Mouse (Mus musculus): Measurements from ENCODE around the gene Ankrd17.

Ankrd17 gene

DNA sequence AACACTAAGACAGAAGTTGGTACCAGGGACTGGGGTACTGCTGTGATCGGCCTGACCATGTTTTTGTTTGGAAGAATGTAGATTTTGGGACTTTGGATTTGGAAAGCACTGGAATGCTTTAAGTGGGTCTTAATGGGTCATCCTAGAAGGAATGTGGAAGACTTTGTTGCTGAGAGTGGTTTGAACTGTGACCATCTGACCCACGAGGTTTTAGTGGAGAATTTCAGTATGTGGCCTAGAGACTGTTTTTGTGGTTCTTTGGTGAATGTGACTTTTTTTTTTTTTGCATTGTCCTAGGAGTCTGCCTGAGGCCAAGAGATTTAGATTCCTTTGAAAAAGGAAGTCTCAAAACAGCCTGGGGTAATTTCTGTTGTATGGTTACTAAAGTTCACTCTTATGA lies 119.4 kb downstream of the Ankrd17 start:
- H3K27me3 ChIP-seq (ENCODE audit: insufficient read depth, low read length), result no peaks in the 10 kb centered on the region
- TF ChIP-seq POU5F1 (IDR thresholded peaks at IDR 0.05; ENCODE audit: borderline replicate concordance, low read length) (no peak), NANOG (IDR thresholded peaks at IDR 0.05; ENCODE audit: borderline replicate concordance, low read length) (peak; percentile 73)
- no peaks in the 10 kb centered on the region for H3K9me3 ChIP-seq (ENCODE audit: low read length)
- H3K4me3 ChIP-seq (replicated peaks; ENCODE audit: low read length), result peak overlapping the region; percentile 72
- peaks cover 53% of the 10 kb centered on the region for H3K4me1 ChIP-seq (replicated peaks; ENCODE audit: low read depth, low read length)
- H3K36me3 ChIP-seq (ENCODE audit: insufficient read depth, low read length), result peaks cover 60% of the 10 kb centered on the region

DNA sequence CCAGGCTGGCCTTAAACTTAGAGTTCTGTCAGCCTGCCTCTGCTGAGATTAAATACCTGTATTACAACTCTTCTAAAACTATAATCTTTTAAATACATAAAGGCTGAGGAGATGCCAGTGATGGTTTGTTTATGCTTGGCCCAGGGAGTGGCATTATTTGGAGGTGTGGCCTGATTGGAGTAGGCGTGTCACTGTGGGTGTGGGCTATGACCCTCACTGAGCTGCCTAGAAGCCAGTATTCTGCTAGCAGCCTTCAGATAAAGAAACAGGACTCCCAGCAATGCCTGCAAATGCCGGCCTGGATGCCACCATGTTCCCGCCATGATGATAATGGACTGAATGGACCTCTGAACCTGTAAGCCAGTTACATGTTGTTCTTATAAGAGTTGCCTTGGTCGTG lies 119.8 kb downstream of the Ankrd17 start:
- peaks cover 60% of the 10 kb centered on the region for H3K36me3 ChIP-seq (ENCODE audit: insufficient read depth, low read length)
- H3K27me3 ChIP-seq (ENCODE audit: insufficient read depth, low read length), result no peaks in the 10 kb centered on the region
- no peaks in the 10 kb centered on the region for H3K9me3 ChIP-seq (ENCODE audit: low read length)
- H3K4me3 ChIP-seq (replicated peaks; ENCODE audit: low read length), result peak overlapping the region; percentile 72
- peaks cover 53% of the 10 kb centered on the region for H3K4me1 ChIP-seq (replicated peaks; ENCODE audit: low read depth, low read length)
- TF ChIP-seq CTCF (conservative IDR thresholded peaks at IDR 0.05; ENCODE audit: low read length), result no peak
- TF ChIP-seq POU5F1 (IDR thresholded peaks at IDR 0.05; ENCODE audit: borderline replicate concordance, low read length), result no peak
- no peak for TF ChIP-seq NANOG (IDR thresholded peaks at IDR 0.05; ENCODE audit: borderline replicate concordance, low read length)

DNA sequence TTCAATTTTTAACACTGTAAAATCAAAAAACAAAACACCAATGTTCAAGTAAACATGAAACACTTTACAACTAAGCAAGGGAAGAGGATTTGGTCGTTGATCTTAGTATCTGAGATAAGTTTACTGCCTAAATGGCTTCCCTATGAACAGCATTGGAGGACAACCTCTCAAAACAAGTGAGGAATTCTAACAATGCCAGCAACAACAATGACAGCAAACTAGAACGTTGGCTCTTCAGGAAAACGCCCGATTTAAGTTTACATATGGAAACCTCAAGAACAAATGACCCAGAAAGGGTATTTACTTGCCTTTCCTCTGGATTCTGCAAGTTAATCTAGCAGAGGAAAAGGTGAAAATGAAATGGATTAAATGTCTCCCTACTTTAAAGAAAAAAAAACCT lies 121.0 kb downstream of the Ankrd17 start:
- peaks cover 57% of the 10 kb centered on the region for H3K4me1 ChIP-seq (replicated peaks; ENCODE audit: low read depth, low read length)
- peaks cover 58% of the 10 kb centered on the region for H3K36me3 ChIP-seq (ENCODE audit: insufficient read depth, low read length)
- H3K4me3 ChIP-seq (replicated peaks; ENCODE audit: low read length), result no peak overlapping the region
- TF ChIP-seq NANOG (IDR thresholded peaks at IDR 0.05; ENCODE audit: borderline replicate concordance, low read length) (no peak), CTCF (conservative IDR thresholded peaks at IDR 0.05; ENCODE audit: low read length) (no peak), POU5F1 (IDR thresholded peaks at IDR 0.05; ENCODE audit: borderline replicate concordance, low read length) (no peak)
- H3K27me3 ChIP-seq (ENCODE audit: insufficient read depth, low read length), result no peaks in the 10 kb centered on the region
- no peaks in the 10 kb centered on the region for H3K9me3 ChIP-seq (ENCODE audit: low read length)

DNA sequence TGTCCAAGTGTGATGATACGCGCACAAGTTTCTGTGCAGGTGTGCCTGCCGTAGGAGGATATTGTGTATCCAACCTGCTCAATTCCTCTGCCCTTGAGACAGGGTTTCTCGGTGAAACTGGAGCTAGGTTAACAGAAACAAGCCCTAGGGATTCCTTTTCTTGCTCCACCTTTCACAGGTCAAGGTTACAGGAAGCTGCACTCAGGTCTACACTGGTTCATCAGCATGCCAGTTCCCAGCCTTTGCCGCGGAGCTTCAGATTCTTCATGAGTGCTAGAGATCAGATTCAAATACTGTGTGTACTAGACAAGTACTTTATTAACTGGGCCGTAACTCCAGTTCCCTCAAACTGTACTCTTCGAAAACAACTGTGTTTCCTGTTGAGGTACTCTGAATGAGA lies 131.2 kb downstream of the Ankrd17 start:
- Histone ChIP-seq H3K27me3 (ENCODE audit: insufficient read depth, low read length) (no peaks in the 10 kb centered on the region), H3K9me3 (ENCODE audit: low read length) (no peaks in the 10 kb centered on the region), H3K4me3 (replicated peaks; ENCODE audit: low read length) (peak overlapping the region; percentile 23; the same call in 1 of the 2 replicates), H3K4me1 (replicated peaks; ENCODE audit: low read depth, low read length) (peaks cover 39% of the 10 kb centered on the region), H3K36me3 (ENCODE audit: insufficient read depth, low read length) (peaks cover 79% of the 10 kb centered on the region)
- peak; percentile 27; the same call in 1 of the 2 replicates for TF ChIP-seq NANOG (IDR thresholded peaks at IDR 0.05; ENCODE audit: borderline replicate concordance, low read length)
- TF ChIP-seq CTCF (conservative IDR thresholded peaks at IDR 0.05; ENCODE audit: low read length), result no peak

DNA sequence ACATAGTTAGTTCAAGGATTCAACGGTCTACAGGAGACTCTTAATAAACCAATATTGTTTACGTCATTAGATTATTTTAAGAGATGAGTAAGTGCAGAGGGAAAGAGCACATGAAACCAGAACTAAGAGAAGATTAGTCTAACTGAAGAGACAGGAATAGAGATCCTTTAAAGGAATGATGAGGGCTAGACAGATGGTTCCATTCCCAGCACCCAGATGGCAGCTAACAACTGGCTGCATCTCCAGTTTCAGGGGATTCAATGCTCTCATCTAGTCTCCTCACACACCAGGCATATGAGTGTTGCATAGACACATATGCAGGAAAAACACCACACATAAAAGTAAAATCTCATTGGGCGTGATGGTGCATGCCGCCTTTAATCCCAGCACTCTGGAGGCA lies 133.1 kb downstream of the Ankrd17 start:
- H3K4me1 ChIP-seq (replicated peaks; ENCODE audit: low read depth, low read length), result peaks cover 33% of the 10 kb centered on the region
- H3K36me3 ChIP-seq (ENCODE audit: insufficient read depth, low read length), result peaks cover 81% of the 10 kb centered on the region
- TF ChIP-seq POU5F1 (IDR thresholded peaks at IDR 0.05; ENCODE audit: borderline replicate concordance, low read length) (no peak), CTCF (conservative IDR thresholded peaks at IDR 0.05; ENCODE audit: low read length) (no peak), NANOG (IDR thresholded peaks at IDR 0.05; ENCODE audit: borderline replicate concordance, low read length) (no peak)
- H3K9me3 ChIP-seq (ENCODE audit: low read length), result no peaks in the 10 kb centered on the region
- H3K27me3 ChIP-seq (ENCODE audit: insufficient read depth, low read length), result no peaks in the 10 kb centered on the region
- H3K4me3 ChIP-seq (replicated peaks; ENCODE audit: low read length), result no peak overlapping the region

DNA sequence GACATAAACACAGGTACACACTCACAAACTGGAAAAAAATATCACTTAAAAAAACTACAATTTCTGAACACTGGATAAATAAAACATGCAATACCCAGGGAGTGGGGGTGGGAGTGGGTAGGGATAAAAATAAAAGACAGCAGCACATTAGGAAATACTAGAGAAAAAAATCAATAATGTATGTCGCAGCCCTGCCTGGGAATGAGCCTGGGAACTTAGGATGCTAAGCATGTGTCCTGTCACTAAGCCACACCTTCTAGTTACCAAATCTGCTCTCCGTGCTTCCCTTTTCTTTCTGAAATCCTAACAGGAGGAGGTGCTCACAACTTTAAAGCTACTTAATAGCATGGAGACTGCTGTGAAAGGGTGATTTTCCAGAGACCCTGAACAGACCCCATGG lies 136.6 kb downstream of the Ankrd17 start:
- Histone ChIP-seq H3K4me3 (replicated peaks; ENCODE audit: low read length) (no peak overlapping the region), H3K4me1 (replicated peaks; ENCODE audit: low read depth, low read length) (peaks cover 15% of the 10 kb centered on the region), H3K36me3 (ENCODE audit: insufficient read depth, low read length) (peaks cover 77% of the 10 kb centered on the region), H3K27me3 (ENCODE audit: insufficient read depth, low read length) (no peaks in the 10 kb centered on the region), H3K9me3 (ENCODE audit: low read length) (no peaks in the 10 kb centered on the region)
- no peak for TF ChIP-seq NANOG (IDR thresholded peaks at IDR 0.05; ENCODE audit: borderline replicate concordance, low read length)
- TF ChIP-seq POU5F1 (IDR thresholded peaks at IDR 0.05; ENCODE audit: borderline replicate concordance, low read length), result no peak
- TF ChIP-seq CTCF (conservative IDR thresholded peaks at IDR 0.05; ENCODE audit: low read length), result no peak

DNA sequence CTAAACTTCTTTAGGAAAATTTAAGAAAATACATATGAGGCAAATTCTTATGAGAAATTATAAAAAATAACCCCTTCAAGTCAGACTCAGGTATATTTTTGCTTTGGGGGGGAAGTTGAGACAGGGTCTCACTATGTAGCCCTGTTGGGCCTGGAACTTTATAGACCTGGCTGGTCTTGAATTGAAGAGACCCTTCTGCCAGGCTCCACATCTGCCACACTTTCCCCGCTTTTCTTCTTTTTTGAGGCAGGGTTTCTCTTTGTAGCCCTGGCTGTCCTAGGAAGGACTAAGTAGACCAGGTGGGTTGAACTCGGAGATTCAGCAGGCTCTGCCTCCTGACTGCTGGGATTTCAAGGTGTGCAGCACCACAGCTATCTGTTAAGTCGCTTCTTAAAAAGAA lies 139.7 kb downstream of the Ankrd17 start:
- no peak overlapping the region for H3K4me3 ChIP-seq (replicated peaks; ENCODE audit: low read length)
- H3K27me3 ChIP-seq (ENCODE audit: insufficient read depth, low read length), result no peaks in the 10 kb centered on the region
- peaks cover 26% of the 10 kb centered on the region for H3K4me1 ChIP-seq (replicated peaks; ENCODE audit: low read depth, low read length)
- H3K9me3 ChIP-seq (ENCODE audit: low read length), result no peaks in the 10 kb centered on the region
- TF ChIP-seq POU5F1 (IDR thresholded peaks at IDR 0.05; ENCODE audit: borderline replicate concordance, low read length), result no peak
- peaks cover 53% of the 10 kb centered on the region for H3K36me3 ChIP-seq (ENCODE audit: insufficient read depth, low read length)

DNA sequence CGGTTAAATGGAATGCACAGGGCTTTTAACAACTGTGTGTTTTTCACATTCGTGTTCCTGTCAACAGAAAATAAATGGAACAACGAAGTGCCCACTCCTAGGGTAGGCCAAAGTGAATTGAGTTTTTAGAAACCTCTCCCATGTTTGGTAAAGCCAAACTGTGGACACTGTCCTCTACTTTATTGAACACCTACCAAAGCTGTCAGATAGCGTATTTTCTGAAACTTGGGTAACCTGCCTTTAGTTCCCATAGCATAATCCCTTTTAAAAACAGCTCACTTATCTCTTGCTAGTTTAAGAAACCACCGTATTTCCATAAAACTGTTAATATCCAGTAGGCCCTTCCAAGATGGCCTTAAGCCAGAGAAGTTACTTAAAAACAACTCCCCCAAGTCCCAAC lies 141.6 kb downstream of the Ankrd17 start:
- Histone ChIP-seq H3K36me3 (ENCODE audit: insufficient read depth, low read length) (peaks cover 55% of the 10 kb centered on the region), H3K27me3 (ENCODE audit: insufficient read depth, low read length) (no peaks in the 10 kb centered on the region), H3K4me1 (replicated peaks; ENCODE audit: low read depth, low read length) (peaks cover 45% of the 10 kb centered on the region), H3K9me3 (ENCODE audit: low read length) (no peaks in the 10 kb centered on the region), H3K4me3 (replicated peaks; ENCODE audit: low read length) (peak overlapping the region; percentile 95)
- TF ChIP-seq POU5F1 (IDR thresholded peaks at IDR 0.05; ENCODE audit: borderline replicate concordance, low read length), result no peak
- TF ChIP-seq CTCF (conservative IDR thresholded peaks at IDR 0.05; ENCODE audit: low read length), result no peak
- TF ChIP-seq NANOG (IDR thresholded peaks at IDR 0.05; ENCODE audit: borderline replicate concordance, low read length), result no peak

DNA sequence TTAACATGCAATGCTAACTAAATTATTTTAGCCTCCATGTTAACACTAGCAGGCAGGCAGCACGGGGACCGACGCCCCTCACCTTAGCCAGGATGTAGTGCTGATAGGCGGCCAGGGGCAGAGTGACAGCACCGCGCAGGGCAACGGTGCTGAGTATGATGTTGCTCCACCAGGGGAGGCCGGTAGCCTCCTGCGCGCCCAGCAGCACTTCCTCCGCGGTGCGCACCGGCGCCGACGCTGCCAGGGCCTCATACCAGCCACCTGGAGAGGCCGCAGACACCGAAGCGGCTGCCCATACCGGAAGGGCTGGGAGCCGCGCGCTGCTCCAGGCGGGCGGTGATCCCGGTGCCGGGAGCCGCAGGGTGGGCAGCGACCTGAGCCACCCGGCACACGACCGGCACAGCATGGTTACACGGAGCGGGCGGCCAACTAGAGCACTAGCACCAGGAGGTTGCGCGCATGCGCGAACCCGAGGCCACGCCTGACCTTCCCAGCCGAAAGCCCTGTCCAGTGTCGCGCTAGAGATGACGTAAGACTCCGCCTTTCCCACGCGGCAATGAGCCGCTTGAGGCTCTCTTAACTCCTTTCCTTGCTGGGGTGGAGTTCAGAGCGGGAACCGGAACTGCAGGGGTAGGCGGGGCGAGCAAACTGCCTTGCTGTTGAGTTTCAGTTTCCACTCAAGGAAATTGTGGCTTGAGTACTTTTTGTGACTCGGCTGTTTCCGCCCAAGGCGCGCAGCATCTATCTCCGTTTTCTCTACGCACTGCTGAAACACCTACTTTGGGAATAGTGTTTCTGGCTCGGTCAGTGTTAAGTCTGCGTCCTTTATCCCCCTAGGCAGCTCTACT lies 142.6 kb downstream of the Ankrd17 start, which contains the start of gene Cox18:
Gene Cox18 (minus strand): TSS at position 468 of the 848 bp plus-strand sequence.
- Histone ChIP-seq H3K27me3 (ENCODE audit: insufficient read depth, low read length) (no peaks in the 10 kb centered on the region), H3K4me3 (replicated peaks; ENCODE audit: low read length) (peak within 1 kb of the TSS; percentile 95), H3K36me3 (ENCODE audit: insufficient read depth, low read length) (peaks cover 55% of the 10 kb centered on the region), H3K4me1 (replicated peaks; ENCODE audit: low read depth, low read length) (peaks cover 53% of the 10 kb centered on the region), H3K9me3 (ENCODE audit: low read length) (no peaks in the 10 kb centered on the region)
- TF ChIP-seq CTCF (conservative IDR thresholded peaks at IDR 0.05; ENCODE audit: low read length) (no peak), POU5F1 (IDR thresholded peaks at IDR 0.05; ENCODE audit: borderline replicate concordance, low read length) (no peak), NANOG (IDR thresholded peaks at IDR 0.05; ENCODE audit: borderline replicate concordance, low read length) (no peak)

All from E14TG2a.4 (cell line).